Mouse (Mus musculus) CH12.LX (cell line): ENCODE results near the gene Nlrp1a. TPM values are rescaled to one million over a fixed set of nuclear protein-coding genes. Genes with fewer than 3 reads are reported as not detected.

Experiments
- DNase-seq: peaks from one replicate; pipeline ENCODE4 v3.0.0-alpha.2; 2013; ENCODE audit errors: extremely low read depth
- H3K27ac ChIP-seq: 2 replicates; pipeline ENCODE4 v1.5.1; 2012; ENCODE audit warnings: low read depth, mild to moderate bottlenecking, control low read depth, moderate library complexity; ENCODE audit not compliant: insufficient read depth
- H3K27me3 ChIP-seq: replicated peaks from 2 replicates; pipeline ENCODE3; 2012; ENCODE audit warnings: inconsistent platforms
- H3K36me3 ChIP-seq, 2 experiments: replicated peaks in 1 of 2; 2 replicates each; pipeline versions ENCODE3 to v1.6.1; 2012; ENCODE audit warnings: inconsistent platforms in 1 of 2, low read length in 1 of 2, mild to moderate bottlenecking in 1 of 2, mixed read lengths in 1 of 2, moderate library complexity in 1 of 2; ENCODE audit not compliant: control insufficient read depth in 1 of 2, insufficient read depth in 1 of 2
- H3K4me1 ChIP-seq, 2 experiments: 2 replicates each; pipeline ENCODE4 v1.6.1; 2012; ENCODE audit warnings: inconsistent platforms in 1 of 2, moderate library complexity in 1 of 2; ENCODE audit not compliant: insufficient read depth in 2 of 2, control insufficient read depth in 1 of 2
- H3K4me2 ChIP-seq: 2 replicates; pipeline ENCODE4 v1.6.1; 2012; ENCODE audit warnings: low read depth, mild to moderate bottlenecking, control low read depth; ENCODE audit not compliant: poor library complexity, insufficient read depth, severe bottlenecking
- H3K4me3 ChIP-seq, 3 experiments: fragments of 150-350 bp in 1 of 3; sonication (generic) in 1 of 3; replicated peaks in 1 of 3; 2 replicates each; pipeline versions ENCODE3 to v1.5.1; 2011 to 2012; ENCODE audit warnings: low read depth in 2 of 3, low read length in 2 of 3, mild to moderate bottlenecking in 2 of 3, moderate library complexity in 2 of 3, control low read depth in 1 of 3, improper control_type of control experiment in 1 of 3, inconsistent platforms in 1 of 3, mixed read lengths in 1 of 3; ENCODE audit not compliant: poor library complexity in 1 of 3
- H3K79me2 ChIP-seq: replicated peaks from 2 replicates; pipeline ENCODE4 v1.6.1; 2012; ENCODE audit warnings: mild to moderate bottlenecking, moderate library complexity; ENCODE audit not compliant: control insufficient read depth, poor library complexity, insufficient read depth, severe bottlenecking; ENCODE audit errors: extremely low read depth
- H3K9ac ChIP-seq: 2 replicates; pipeline ENCODE4 v1.6.1; 2012; ENCODE audit warnings: low read depth, mild to moderate bottlenecking, control low read depth, moderate library complexity; ENCODE audit not compliant: insufficient read depth
- H3K9me3 ChIP-seq: replicated peaks from 2 replicates; pipeline ENCODE3; 2012; ENCODE audit warnings: low read length, inconsistent platforms, mixed read lengths
- CHD2 ChIP-seq: IDR thresholded peaks from 2 replicates; pipeline ENCODE4 v1.6.1; 2011; ENCODE audit warnings: low read length, improper control_type of control experiment
- CTCF ChIP-seq, 2 experiments: IDR thresholded peaks in 1 of 2; conservative IDR thresholded peaks in 1 of 2; 2 replicates each; pipeline ENCODE4 v1.5.1; 2011 to 2012; ENCODE audit warnings: low read depth in 2 of 2, low read length in 2 of 2, improper control_type of control experiment in 1 of 2, inconsistent platforms in 1 of 2, mild to moderate bottlenecking in 1 of 2, moderate library complexity in 1 of 2
- E2F4 ChIP-seq: IDR thresholded peaks from 2 replicates; pipeline ENCODE4 v1.6.1; 2011; ENCODE audit warnings: low read depth, low read length, improper control_type of control experiment; ENCODE audit not compliant: insufficient replicate concordance
- ELF1 ChIP-seq: IDR thresholded peaks from 2 replicates; pipeline ENCODE4 v1.6.1; 2014; ENCODE audit warnings: low read depth, mild to moderate bottlenecking, inconsistent platforms, low read length, improper control_type of control experiment
- EP300 ChIP-seq: IDR thresholded peaks from 2 replicates; pipeline ENCODE4 v1.6.1; 2011; ENCODE audit warnings: low read length, improper control_type of control experiment
- ETS1 ChIP-seq: conservative IDR thresholded peaks from 2 replicates; pipeline ENCODE4 v1.6.1; 2012; ENCODE audit warnings: low read depth, mild to moderate bottlenecking, inconsistent platforms, low read length, improper control_type of control experiment, moderate library complexity
- HCFC1 ChIP-seq: IDR thresholded peaks from 2 replicates; pipeline ENCODE4 v1.6.1; 2012; ENCODE audit warnings: low read depth, mild to moderate bottlenecking, inconsistent platforms, low read length, improper control_type of control experiment
- IRF4 ChIP-seq: IDR thresholded peaks from 2 replicates; pipeline ENCODE4 v1.6.1; 2014; ENCODE audit warnings: low read depth, mild to moderate bottlenecking, inconsistent platforms, low read length, improper control_type of control experiment
- JUN ChIP-seq: IDR thresholded peaks from 2 replicates; pipeline ENCODE4 v1.6.1; 2011; ENCODE audit warnings: low read depth, mild to moderate bottlenecking, low read length, improper control_type of control experiment, moderate library complexity; ENCODE audit not compliant: insufficient read depth
- KAT2A ChIP-seq: IDR thresholded peaks from 2 replicates; pipeline ENCODE4 v1.6.1; 2012; ENCODE audit warnings: low read length, improper control_type of control experiment, inconsistent platforms; ENCODE audit not compliant: insufficient replicate concordance
- MAFK ChIP-seq: IDR thresholded peaks from 2 replicates; pipeline ENCODE4 v1.6.1; 2011; ENCODE audit warnings: low read length, improper control_type of control experiment; ENCODE audit not compliant: insufficient replicate concordance
- MEF2A ChIP-seq: IDR thresholded peaks from 2 replicates; pipeline ENCODE4 v1.6.1; 2014; ENCODE audit warnings: low read depth, mild to moderate bottlenecking, inconsistent platforms, low read length, improper control_type of control experiment, borderline replicate concordance
- MYC ChIP-seq: IDR thresholded peaks from 2 replicates; pipeline ENCODE4 v1.6.1; 2011; ENCODE audit warnings: low read depth, mild to moderate bottlenecking, improper control_type of control experiment, low read length
- NRF1 ChIP-seq: IDR thresholded peaks from 2 replicates; pipeline ENCODE4 v1.6.1; 2014; ENCODE audit warnings: low read depth, mild to moderate bottlenecking, inconsistent platforms, low read length, improper control_type of control experiment, moderate library complexity
- PAX5 ChIP-seq: IDR thresholded peaks from 2 replicates; pipeline ENCODE4 v1.6.1; 2012; ENCODE audit warnings: low read length, inconsistent platforms, mixed read lengths
- POLR2AphosphoS2 ChIP-seq: IDR thresholded peaks from 2 replicates; pipeline ENCODE4 v1.6.1; 2011; ENCODE audit warnings: low read depth, low read length, improper control_type of control experiment
- RAD21 ChIP-seq: IDR thresholded peaks from 2 replicates; pipeline ENCODE4 v1.6.1; 2011; ENCODE audit warnings: low read depth, mild to moderate bottlenecking, low read length, improper control_type of control experiment, moderate library complexity
- SIN3A ChIP-seq: IDR thresholded peaks from 2 replicates; pipeline ENCODE4 v1.6.1; 2012; ENCODE audit warnings: low read length, improper control_type of control experiment, inconsistent platforms
- SMC3 ChIP-seq: IDR thresholded peaks from 2 replicates; pipeline ENCODE4 v1.6.1; 2011; ENCODE audit warnings: low read depth, low read length, improper control_type of control experiment
- TCF12 ChIP-seq: IDR thresholded peaks from 2 replicates; pipeline ENCODE4 v1.6.1; 2014; ENCODE audit warnings: low read depth, mild to moderate bottlenecking, inconsistent platforms, low read length, improper control_type of control experiment
- UBTF ChIP-seq: IDR thresholded peaks from 2 replicates; pipeline ENCODE4 v1.6.1; 2012; ENCODE audit warnings: low read depth, mild to moderate bottlenecking, inconsistent platforms, low read length, improper control_type of control experiment, moderate library complexity
- ZMIZ1 ChIP-seq: IDR thresholded peaks from 2 replicates; pipeline ENCODE4 v1.6.1; 2012; ENCODE audit warnings: low read depth, mild to moderate bottlenecking, inconsistent platforms, low read length, improper control_type of control experiment
- dilution Hi-C: fragments of 300-500 bp; cut with MboI; formaldehyde crosslinking; loops from 2 replicates; pipeline ENCODE4 v1.14.3; 2020; ENCODE audit warnings: low sequenced_read_pairs; ENCODE audit not compliant: extremely low pct_unique_long_range_greater_than_20kb, extremely low pct_ligation_motif_present
- in situ Hi-C: fragments of 300-500 bp; cut with MboI; formaldehyde crosslinking; loops from 3 replicates; pipeline ENCODE4 v1.14.3; 2019; ENCODE audit warnings: low sequenced_read_pairs, low pct_ligation_motif_present, low pct_unique_long_range_greater_than_20kb, mixed read lengths
- polyA plus RNA-seq: library from polyadenylated mRNA; unstranded; fragments of >175 nt; gene quantifications from 2 replicates; pipeline ENCODE4 v1.2.1, GENCODE M21; 2012; ENCODE audit warnings: low read depth; ENCODE audit not compliant: insufficient read length
- total RNA-seq, 2 experiments: library from RNA; depleted of rRNA; stranded (reverse); fragments of 300-350 nt in 1 of 2; fragments of >200 nt in 1 of 2; gene quantifications; 2 replicates each; pipeline ENCODE4 v1.2.3; 2012 to 2014

The Nlrp1a gene
- total RNA-seq (2012; rRNA removed): 0.29 and 0.34 TPM in 2 replicates
- total RNA-seq (2014; rRNA removed): 1.5 and 1.8 TPM in 2 replicates
- 2.6 and 3.2 TPM in 2 replicates for polyA plus RNA-seq

DNA sequence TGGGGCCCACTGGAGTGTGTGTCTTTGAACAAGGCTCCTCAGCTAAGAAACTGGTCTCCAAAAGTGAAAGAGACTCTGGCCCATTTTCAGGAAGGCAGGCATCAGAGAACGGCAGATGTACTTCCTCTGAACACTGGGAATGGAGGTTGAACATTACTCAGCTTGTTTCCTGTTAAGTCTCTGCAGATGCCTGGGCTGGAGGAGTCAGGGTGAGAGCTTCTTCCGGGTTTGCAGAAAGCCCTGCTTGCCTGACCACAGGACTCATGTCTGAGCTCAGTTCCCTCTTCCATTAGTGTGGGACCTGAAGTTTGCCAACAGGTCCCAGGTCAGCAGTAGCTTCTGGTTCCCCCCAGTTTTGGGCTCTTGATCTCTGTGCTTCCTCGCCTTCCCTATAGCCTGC lies at the start of gene Nlrp1a:
Gene Nlrp1a (minus strand): TSS at position 44 of the 400 bp plus-strand sequence.
- no peak within 1 kb of the TSS for H3K9ac ChIP-seq
- no peaks in the 10 kb centered on the region for H3K27me3 ChIP-seq
- dilution Hi-C loops: no loop called here
- H3K79me2 ChIP-seq: no peaks in the 10 kb centered on the region
- DNase-seq: peak; percentile 61
- no peak within 1 kb of the TSS for H3K27ac ChIP-seq
- in situ Hi-C loops: no loop called here
- peak within 1 kb of the TSS; percentile 44; the same call in 1 of the 2 replicates for H3K4me2 ChIP-seq
- H3K4me3 ChIP-seq: peak within 1 kb of the TSS in 1 of 3 experiments; percentile 39
- H3K36me3 ChIP-seq: peaks cover 0 to 10% of the 10 kb centered on the region in 2 experiments
- H3K9me3 ChIP-seq: no peaks in the 10 kb centered on the region
- TF ChIP-seq ZMIZ1: no peak
- TF ChIP-seq ELF1: peak; percentile 83
- TF ChIP-seq UBTF: 0 out of 2 replicates have a peak, but pooled peaks have one; percentile 15
- TF ChIP-seq EP300: 0 out of 2 replicates have a peak, but pooled peaks have one; percentile 8
- TF ChIP-seq, all 38 proteins: peak for 3
- peaks cover 3 to 23% of the 10 kb centered on the region in 2 experiments; a peak in 3 of 4 replicates for H3K4me1 ChIP-seq

GRCm38 (mm10) chr11:71169633-71170032 lies 25.1 kb upstream of the Nlrp1a start:
- Histone ChIP-seq H3K36me3 (no peaks in the 10 kb centered on the region), H3K4me1 (no peaks in the 10 kb centered on the region), H3K27me3 (no peaks in the 10 kb centered on the region), H3K9me3 (no peaks in the 10 kb centered on the region), H3K27ac (no peak overlapping the region), H3K4me3 (no peak overlapping the region), H3K9ac (no peak overlapping the region), H3K79me2 (no peaks in the 10 kb centered on the region), H3K4me2 (no peak overlapping the region)
- in situ Hi-C loops: loop anchor here (10.0 kb wide), 1 partner anchor 155 kb away; no protein-coding TSS in a partner anchor
- no peak for DNase-seq
- dilution Hi-C loops: no loop called here
- TF ChIP-seq JUN (no peak), IRF4 (no peak), CHD2 (no peak), POLR2AphosphoS2 (no peak), HCFC1 (no peak), KAT2A (no peak), TCF12 (no peak), E2F4 (no peak), PAX5 (no peak), MYC (no peak), ETS1 (no peak), SMC3 (peak; percentile 62), MAFK (no peak), NRF1 (no peak), RAD21 (peak; percentile 65), SIN3A (no peak), CTCF (conservative IDR thresholded peaks at IDR 0.05 in 1 of 2, IDR thresholded peaks at IDR 0.05 in 1 of 2; ENCODE audit: low read depth in 2 of 2, low read length in 2 of 2) (peak in 1 of 2 experiments; percentile 65; a peak in 2 of 4 replicates), MEF2A (no peak)
